Mouse (Mus musculus) kidney, embryonic 14.5 days (tissue): ENCODE data around the gene Fam186a. TPM values are rescaled to one million over a fixed set of nuclear protein-coding genes. Genes with fewer than 3 reads are reported as not detected.

Experiments
- ATAC-seq: fragments of 200-750 bp; cut with Nextera tagmentation; 2 replicates; pipeline ENCODE4 v1.8.0; 2017; ENCODE audit warnings: moderate number of reproducible peaks, mild to moderate bottlenecking, moderate TSS enrichment, moderate library complexity; ENCODE audit not compliant: low FRiP score, low TSS enrichment
- H3K27ac ChIP-seq: fragments of 300-500 bp; sonication (generic); 2 replicates; pipeline ENCODE4 v1.5.1; 2014; ENCODE audit warnings: low read depth, mild to moderate bottlenecking, low read length, moderate library complexity, mixed read lengths
- H3K27me3 ChIP-seq: fragments of 300-500 bp; sonication (generic); 2 replicates; pipeline ENCODE4 v1.6.1; 2014; ENCODE audit warnings: mild to moderate bottlenecking, low read length; ENCODE audit not compliant: control insufficient read depth, insufficient read depth
- H3K36me3 ChIP-seq: fragments of 300-500 bp; sonication (generic); 2 replicates; pipeline ENCODE4 v1.6.1; 2014; ENCODE audit warnings: low read length, mixed read lengths; ENCODE audit not compliant: control insufficient read depth, insufficient read depth
- H3K4me1 ChIP-seq: fragments of 300-500 bp; sonication (generic); 2 replicates; pipeline ENCODE4 v1.6.1; 2014; ENCODE audit warnings: low read length, mixed read lengths; ENCODE audit not compliant: control insufficient read depth, insufficient read depth
- H3K4me2 ChIP-seq: fragments of 300-500 bp; sonication (generic); replicated peaks from 2 replicates; pipeline ENCODE4 v1.6.1; 2014; ENCODE audit warnings: low read depth, mild to moderate bottlenecking, low read length
- H3K4me3 ChIP-seq: fragments of 300-500 bp; sonication (generic); 2 replicates; pipeline ENCODE4 v1.5.1; 2014; ENCODE audit warnings: mild to moderate bottlenecking, low read length
- H3K9ac ChIP-seq: fragments of 300-500 bp; sonication (generic); 2 replicates; pipeline ENCODE4 v1.6.1; 2014; ENCODE audit warnings: low read depth, mild to moderate bottlenecking, low read length, moderate library complexity
- H3K9me3 ChIP-seq: fragments of 300-500 bp; sonication (generic); 2 replicates; pipeline ENCODE4 v1.6.1; 2016; ENCODE audit warnings: low read length; ENCODE audit not compliant: control insufficient read depth
- WGBS: fragments of 180-500 bp; shearing (Covaris S2); extraction: QIAGEN DNeasy Blood & Tissue Kit; methylation state at CpG from one replicate; pipeline ENCODE4 v1.1.7; 2014; 5-methylcytosine and 5-hydroxymethylcytosine counted together
- polyA plus RNA-seq: library from polyadenylated mRNA; unstranded; fragments of >200 nt; fragmentation: Nextera tagmentation; extraction: Ambion mirVana; gene quantifications from 2 replicates; pipeline ENCODE4 v1.2.1, GENCODE M21; 2014

The Fam186a gene
- polyA plus RNA-seq, 1 experiment from 2014 or later = not detected

DNA sequence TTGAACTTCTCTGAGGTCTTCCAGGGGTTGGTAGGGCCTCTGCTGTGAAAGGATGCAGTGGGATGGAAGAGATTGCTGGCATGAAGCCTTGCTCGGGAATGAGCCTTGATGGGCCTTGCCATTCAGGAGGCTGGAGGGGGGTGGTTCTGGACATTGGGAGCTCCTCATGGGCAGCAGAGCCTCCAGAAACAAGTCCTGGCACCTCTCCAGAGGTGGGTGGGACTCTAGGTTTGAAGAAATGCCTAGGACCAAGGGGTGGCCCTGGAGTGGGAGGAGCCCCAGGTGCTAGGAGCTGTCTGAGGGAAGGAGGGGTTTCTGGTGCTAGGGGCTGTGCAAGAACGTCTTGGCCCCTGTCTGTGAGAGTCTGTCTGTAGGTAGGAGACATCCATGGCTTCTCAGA is 26.4 kb downstream of the Fam186a start:
- no peak for ATAC-seq
- H3K36me3 ChIP-seq = no peaks in the 10 kb centered on the region
- 0 out of 2 replicates have a peak, but pooled peaks cover 4% of the 10 kb centered on the region for H3K9me3 ChIP-seq
- H3K27ac ChIP-seq = no peak overlapping the region
- no peak overlapping the region for H3K4me3 ChIP-seq
- no peaks in the 10 kb centered on the region for H3K27me3 ChIP-seq
- H3K4me2 ChIP-seq = no peak overlapping the region
- no peak overlapping the region for H3K9ac ChIP-seq
- H3K4me1 ChIP-seq = no peaks in the 10 kb centered on the region
- WGBS = 52% methylated on average over 2 of the region's 2 CpGs

DNA sequence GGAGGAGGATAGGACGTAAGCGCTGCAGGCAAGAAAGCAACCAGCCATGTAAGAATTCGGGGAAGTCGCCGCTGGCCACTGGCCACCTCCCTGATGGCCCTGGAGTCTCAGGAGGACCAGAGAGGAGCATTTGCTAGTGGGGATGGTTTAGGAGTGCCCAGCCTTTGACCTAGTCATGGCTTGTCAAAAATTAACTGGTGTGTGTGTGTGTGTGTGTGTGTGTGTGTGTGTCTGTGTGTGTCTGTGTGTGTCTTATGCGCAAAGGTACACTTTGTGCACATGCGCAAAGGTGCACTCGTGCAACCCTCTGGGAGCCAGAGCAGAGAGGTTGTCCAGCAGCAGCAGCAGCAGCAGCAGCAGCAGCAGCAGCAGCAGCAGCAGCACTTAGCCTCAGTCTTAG is 29.0 kb downstream of the Fam186a start:
- Histone ChIP-seq H3K9ac (no peak overlapping the region), H3K4me3 (no peak overlapping the region), H3K27me3 (no peaks in the 10 kb centered on the region), H3K4me1 (no peaks in the 10 kb centered on the region), H3K36me3 (no peaks in the 10 kb centered on the region), H3K4me2 (no peak overlapping the region), H3K27ac (no peak overlapping the region), H3K9me3 (no peaks in the 10 kb centered on the region)
- no peak for ATAC-seq
- WGBS = 83% methylated on average over 8 of the region's 8 CpGs

DNA sequence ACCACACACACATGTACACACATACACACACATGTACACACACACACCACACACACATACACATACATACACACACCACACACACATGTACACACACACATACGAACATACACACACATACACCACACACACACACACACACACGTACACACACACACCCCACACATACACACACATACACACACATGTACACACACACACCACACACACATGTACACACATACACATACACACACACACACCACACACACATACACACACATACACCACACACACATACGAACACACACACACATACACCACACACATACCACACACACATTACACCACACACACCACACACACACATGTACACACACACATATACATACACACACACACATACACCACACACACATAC is 30.2 kb downstream of the Fam186a start:
- no peak overlapping the region for H3K4me3 ChIP-seq
- 95% methylated on average over 3 of the region's 3 CpGs for WGBS
- no peak overlapping the region for H3K27ac ChIP-seq
- ATAC-seq = no peak
- no peak overlapping the region for H3K4me2 ChIP-seq
- H3K9ac ChIP-seq = no peak overlapping the region
- H3K36me3 ChIP-seq = no peaks in the 10 kb centered on the region
- no peaks in the 10 kb centered on the region for H3K27me3 ChIP-seq
- no peaks in the 10 kb centered on the region for H3K9me3 ChIP-seq
- no peaks in the 10 kb centered on the region for H3K4me1 ChIP-seq

DNA sequence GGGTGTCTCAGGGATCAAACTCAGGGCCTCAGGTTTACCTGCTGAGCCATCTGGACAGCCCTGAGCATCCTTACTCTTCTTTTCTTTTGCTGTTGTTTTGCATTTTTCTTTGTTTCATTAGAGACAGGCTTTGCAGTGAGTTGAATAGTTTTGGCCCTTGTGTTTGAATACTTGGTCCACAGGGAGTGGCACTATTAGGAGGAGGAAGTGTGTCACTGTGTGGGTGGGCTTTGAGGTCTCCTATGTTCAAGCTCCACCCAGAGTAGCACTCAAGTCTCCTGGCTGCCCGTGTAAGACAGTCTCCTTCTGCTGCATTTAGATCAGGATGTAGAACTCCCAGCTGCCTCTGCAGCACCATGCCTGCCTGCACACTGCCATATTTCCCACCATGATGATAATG is 32.4 kb downstream of the Fam186a start:
- WGBS = 44% methylated on average over 1 of the region's 1 CpGs
- Histone ChIP-seq H3K4me2 (no peak overlapping the region), H3K4me1 (no peaks in the 10 kb centered on the region), H3K4me3 (no peak overlapping the region), H3K27ac (no peak overlapping the region), H3K27me3 (no peaks in the 10 kb centered on the region), H3K36me3 (no peaks in the 10 kb centered on the region), H3K9ac (no peak overlapping the region), H3K9me3 (no peaks in the 10 kb centered on the region)
- ATAC-seq = no peak

DNA sequence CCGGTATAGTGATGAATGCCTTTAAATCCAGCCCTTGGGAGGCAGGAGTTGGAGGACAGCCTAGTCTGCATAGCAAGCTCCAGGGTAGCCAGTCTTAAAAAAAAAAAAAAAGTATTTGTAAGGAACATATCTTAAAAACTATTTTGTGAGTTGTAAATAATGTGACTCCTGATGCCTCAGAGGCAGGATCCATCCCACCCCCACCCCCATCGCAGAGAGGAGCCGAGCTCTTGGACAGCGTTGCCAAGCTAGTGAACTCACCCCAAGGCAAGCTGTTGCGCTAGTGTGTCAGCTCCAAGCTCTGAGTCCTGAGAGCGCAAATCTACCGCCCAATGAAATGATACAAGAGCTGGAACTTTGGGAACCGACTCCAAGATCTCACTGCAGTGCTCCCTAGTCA is 35.6 kb downstream of the Fam186a start:
- WGBS = 81% methylated on average over 8 of the region's 8 CpGs
- no peaks in the 10 kb centered on the region for H3K27me3 ChIP-seq
- no peaks in the 10 kb centered on the region for H3K36me3 ChIP-seq
- no peak overlapping the region for H3K4me2 ChIP-seq
- no peak overlapping the region for H3K4me3 ChIP-seq
- H3K27ac ChIP-seq = no peak overlapping the region
- no peak for ATAC-seq
- no peaks in the 10 kb centered on the region for H3K9me3 ChIP-seq
- no peaks in the 10 kb centered on the region for H3K4me1 ChIP-seq
- no peak overlapping the region for H3K9ac ChIP-seq

DNA sequence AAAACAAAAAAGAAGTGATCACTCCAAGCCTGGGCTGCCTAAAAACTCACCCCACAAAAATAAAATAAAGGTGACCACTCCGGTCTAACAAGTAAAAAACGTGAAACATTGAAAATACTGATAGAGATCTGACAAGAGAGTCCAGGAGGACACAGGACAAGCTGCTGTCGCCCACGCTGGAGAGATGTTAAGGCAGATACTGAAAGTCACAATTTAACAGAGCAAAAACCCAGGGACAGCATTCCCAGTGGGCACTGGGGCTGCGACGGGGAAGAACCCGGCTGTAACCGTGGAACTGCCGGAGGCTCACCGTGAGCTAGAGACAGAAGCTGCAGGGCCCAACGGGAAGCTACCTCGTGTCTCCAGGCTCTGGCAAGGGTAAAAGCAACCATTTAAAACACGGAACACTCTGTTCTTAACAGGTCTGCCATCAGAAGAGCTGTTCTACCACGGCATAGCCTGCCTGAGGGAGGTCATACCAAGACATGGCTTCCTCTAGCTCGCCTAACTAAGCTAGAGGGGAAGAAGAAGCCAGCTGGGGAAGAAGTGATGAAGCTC is 47.2 kb downstream of the Fam186a start:
- no peak overlapping the region for H3K27ac ChIP-seq
- WGBS = 82% methylated on average over 15 of the region's 15 CpGs
- H3K4me2 ChIP-seq = no peak overlapping the region
- H3K27me3 ChIP-seq = no peaks in the 10 kb centered on the region
- no peaks in the 10 kb centered on the region for H3K4me1 ChIP-seq
- no peak for ATAC-seq
- no peaks in the 10 kb centered on the region for H3K9me3 ChIP-seq
- no peak overlapping the region for H3K9ac ChIP-seq
- H3K4me3 ChIP-seq = no peak overlapping the region
- no peaks in the 10 kb centered on the region for H3K36me3 ChIP-seq

DNA sequence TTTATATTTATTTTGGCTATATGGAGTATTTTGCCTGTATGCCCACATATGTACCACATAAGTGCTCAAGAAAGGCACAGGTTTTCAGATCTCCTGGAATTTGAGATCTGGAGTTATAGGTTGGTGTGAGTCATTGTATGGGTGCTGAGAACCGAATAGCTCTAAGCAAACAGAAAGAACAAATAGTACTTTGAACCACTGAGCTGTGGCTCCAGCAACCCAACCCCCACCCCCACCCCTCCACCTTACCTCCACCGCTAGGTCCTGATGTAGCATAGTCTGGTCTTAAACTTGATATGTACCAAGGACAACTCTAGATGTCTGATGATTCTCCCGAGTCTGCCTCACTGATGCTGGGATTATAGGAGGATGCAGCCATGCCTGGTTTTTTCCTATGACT is 49.6 kb downstream of the Fam186a start:
- WGBS = 83% methylated on average over 3 of the region's 3 CpGs
- Histone ChIP-seq H3K27ac (no peak overlapping the region), H3K4me2 (no peak overlapping the region), H3K4me1 (no peaks in the 10 kb centered on the region), H3K36me3 (no peaks in the 10 kb centered on the region), H3K9me3 (no peaks in the 10 kb centered on the region), H3K4me3 (no peak overlapping the region), H3K27me3 (no peaks in the 10 kb centered on the region), H3K9ac (no peak overlapping the region)
- ATAC-seq = no peak

DNA sequence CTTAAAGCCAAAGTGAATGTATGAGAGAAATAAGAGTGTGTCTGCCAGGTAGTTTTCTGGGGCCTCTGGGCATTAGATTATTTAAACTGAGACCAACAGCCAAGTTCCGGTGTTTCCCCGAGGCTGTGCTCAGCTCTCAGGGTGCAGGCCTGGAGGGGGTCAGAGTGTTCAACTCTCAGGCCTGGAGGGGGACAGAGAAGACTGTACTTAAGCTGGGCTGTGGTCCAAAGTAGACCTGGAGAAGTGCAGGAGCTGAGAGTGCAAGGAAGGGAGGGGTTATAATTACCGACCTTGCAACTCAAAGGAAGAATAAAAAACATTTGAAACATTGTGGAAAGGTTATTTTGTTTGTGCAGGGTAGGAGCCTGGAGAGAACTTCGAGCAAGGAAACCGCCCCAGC is 52.2 kb downstream of the Fam186a start:
- WGBS = 77% methylated on average over 5 of the region's 5 CpGs
- Histone ChIP-seq H3K4me3 (no peak overlapping the region), H3K27ac (no peak overlapping the region), H3K4me2 (no peak overlapping the region), H3K9me3 (no peaks in the 10 kb centered on the region), H3K4me1 (no peaks in the 10 kb centered on the region), H3K9ac (no peak overlapping the region), H3K27me3 (no peaks in the 10 kb centered on the region), H3K36me3 (no peaks in the 10 kb centered on the region)
- ATAC-seq = no peak

DNA sequence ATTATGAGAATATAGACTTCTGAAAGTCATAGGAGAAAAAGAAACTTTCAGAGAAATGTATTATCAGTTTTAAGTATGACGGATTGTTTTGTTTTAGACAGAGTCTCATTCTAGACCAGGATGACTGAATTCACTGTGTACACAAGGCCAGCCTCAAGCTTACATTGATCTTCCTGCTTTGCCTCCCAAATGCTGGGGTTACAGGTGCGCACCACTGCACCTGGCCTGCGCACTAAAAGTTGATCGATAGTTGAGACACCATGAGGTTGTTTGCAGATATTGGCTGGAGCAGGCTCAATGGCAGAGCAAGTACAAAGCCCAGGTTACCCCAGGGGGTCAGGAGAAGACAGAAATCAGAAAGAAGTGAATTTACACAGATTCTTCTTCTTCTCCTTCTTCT is 55.1 kb downstream of the Fam186a start:
- H3K9me3 ChIP-seq = no peaks in the 10 kb centered on the region
- no peak overlapping the region for H3K4me3 ChIP-seq
- no peaks in the 10 kb centered on the region for H3K27me3 ChIP-seq
- H3K4me1 ChIP-seq = no peaks in the 10 kb centered on the region
- H3K4me2 ChIP-seq = no peak overlapping the region
- 94% methylated on average over 4 of the region's 4 CpGs for WGBS
- no peak overlapping the region for H3K27ac ChIP-seq
- no peak for ATAC-seq
- no peaks in the 10 kb centered on the region for H3K36me3 ChIP-seq
- no peak overlapping the region for H3K9ac ChIP-seq
